Mouse (Mus musculus) liver, adult 2 months (tissue): Measurements from ENCODE around the gene Bpifb4. TPM values are rescaled to one million over a fixed set of nuclear protein-coding genes. Genes with fewer than 3 reads are reported as not detected.

Source experiments
- DNase-seq: peaks from one replicate; pipeline ENCODE4 v3.0.0-alpha.2; 2011; ENCODE audit warnings: low read depth, low spot score; ENCODE audit errors: extremely low read depth
- H3K27ac ChIP-seq: fragments of 200-500 bp; replicated peaks from 2 replicates; pipeline ENCODE4 v1.5.1; 2012; ENCODE audit warnings: low read depth, mild to moderate bottlenecking, control low read depth, inconsistent platforms, low read length; ENCODE audit not compliant: insufficient read depth
- H3K27me3 ChIP-seq: fragments of 200-500 bp; 2 replicates; pipeline ENCODE4 v1.6.1; 2012; ENCODE audit warnings: mild to moderate bottlenecking, moderate library complexity, low read length, inconsistent platforms; ENCODE audit not compliant: control insufficient read depth, insufficient read depth
- H3K36me3 ChIP-seq: fragments of 200-500 bp; 2 replicates; pipeline ENCODE4 v1.6.1; 2012; ENCODE audit warnings: low read length, inconsistent platforms; ENCODE audit not compliant: control insufficient read depth, insufficient read depth
- H3K4me1 ChIP-seq: fragments of 200-500 bp; 2 replicates; pipeline ENCODE4 v1.6.1; 2011; ENCODE audit warnings: low read length; ENCODE audit not compliant: control insufficient read depth, insufficient read depth
- H3K4me3 ChIP-seq: fragments of 200-500 bp; 2 replicates; pipeline ENCODE4 v1.5.1; 2011; ENCODE audit warnings: low read depth, mild to moderate bottlenecking, control low read depth, low read length, moderate library complexity; ENCODE audit not compliant: insufficient read depth
- H3K79me2 ChIP-seq: fragments of 200-500 bp; 2 replicates; pipeline ENCODE4 v1.6.1; 2012; ENCODE audit warnings: inconsistent platforms, mild to moderate bottlenecking, low read length, moderate library complexity; ENCODE audit not compliant: control insufficient read depth, insufficient read depth
- H3K9ac ChIP-seq: fragments of 200-500 bp; 2 replicates; pipeline ENCODE4 v1.6.1; 2012; ENCODE audit warnings: low read depth, mild to moderate bottlenecking, control low read depth, inconsistent platforms, low read length
- CTCF ChIP-seq: fragments of 200-500 bp; IDR thresholded peaks from 2 replicates; pipeline ENCODE4 v1.5.1; 2011; ENCODE audit warnings: low read depth, low read length, control low read depth
- POLR2A ChIP-seq: fragments of 200-500 bp; IDR thresholded peaks from 2 replicates; pipeline ENCODE4 v1.6.1; 2011; ENCODE audit warnings: low read length, control low read depth; ENCODE audit not compliant: insufficient read depth; ENCODE audit errors: extremely low read depth
- WGBS: fragments of 180-500 bp; shearing (Covaris S2); methylation state at CpG from one replicate; pipeline ENCODE4 v1.1.7; 2018; 5-methylcytosine and 5-hydroxymethylcytosine counted together
- polyA plus RNA-seq: library from polyadenylated mRNA; depleted of rRNA; stranded (reverse); fragments of >200 nt; gene quantifications from 2 replicates; pipeline ENCODE4 v1.2.3, GENCODE M21; 2012; rRNA removed
- total RNA-seq: library from RNA; depleted of rRNA; stranded (reverse); fragments of >200 nt; gene quantifications from 2 replicates; pipeline ENCODE4 v1.2.3, GENCODE M21; 2014; rRNA removed

The Bpifb4 gene
- total and polyA plus RNA-seq, 2 experiments: not detected

GRCm38 (mm10) chr2:154005094-154005493, 67.1 kb downstream of the Bpifb4 start:
- TF ChIP-seq POLR2A (no peak), CTCF (no peak)
- no peak overlapping the region for H3K9ac ChIP-seq
- no peaks in the 10 kb centered on the region for H3K4me1 ChIP-seq
- peak; percentile 12 for DNase-seq
- WGBS: 88% methylated on average over 1 of the region's 1 CpGs
- no peaks in the 10 kb centered on the region for H3K36me3 ChIP-seq
- no peak overlapping the region for H3K27ac ChIP-seq
- no peak overlapping the region for H3K4me3 ChIP-seq
- H3K27me3 ChIP-seq: no peaks in the 10 kb centered on the region
- H3K79me2 ChIP-seq: no peaks in the 10 kb centered on the region

- no peak overlapping the region for H3K4me3 ChIP-seq
- TF ChIP-seq POLR2A (no peak), CTCF (no peak)
- H3K27ac ChIP-seq: no peak overlapping the region
- H3K79me2 ChIP-seq: no peaks in the 10 kb centered on the region
- no peak overlapping the region for H3K9ac ChIP-seq
- no peaks in the 10 kb centered on the region for H3K36me3 ChIP-seq
- no peaks in the 10 kb centered on the region for H3K4me1 ChIP-seq
- H3K27me3 ChIP-seq: no peaks in the 10 kb centered on the region
- 96% methylated on average over 4 of the region's 4 CpGs for WGBS
- DNase-seq: no peak
These were observed 67.7 kb downstream of the Bpifb4 start for GRCm38 (mm10) chr2:154005734-154006133.

GRCm38 (mm10) chr2:154006331-154006730, 68.3 kb downstream of the Bpifb4 start:
- H3K27ac ChIP-seq: no peak overlapping the region
- no peaks in the 10 kb centered on the region for H3K79me2 ChIP-seq
- H3K4me1 ChIP-seq: no peaks in the 10 kb centered on the region
- H3K9ac ChIP-seq: no peak overlapping the region
- H3K4me3 ChIP-seq: no peak overlapping the region
- 82% methylated on average over 2 of the region's 2 CpGs for WGBS
- H3K27me3 ChIP-seq: no peaks in the 10 kb centered on the region
- H3K36me3 ChIP-seq: no peaks in the 10 kb centered on the region
- no peak for TF ChIP-seq CTCF
- TF ChIP-seq POLR2A: no peak
- no peak for DNase-seq

- Histone ChIP-seq H3K27me3 (no peaks in the 10 kb centered on the region), H3K9ac (no peak overlapping the region), H3K4me3 (no peak overlapping the region), H3K36me3 (no peaks in the 10 kb centered on the region), H3K79me2 (no peaks in the 10 kb centered on the region), H3K27ac (no peak overlapping the region), H3K4me1 (no peaks in the 10 kb centered on the region)
- DNase-seq: no peak
- TF ChIP-seq POLR2A (no peak), CTCF (no peak)
- WGBS: 59% methylated on average over 1 of the region's 1 CpGs
These were observed 69.4 kb downstream of the Bpifb4 start for GRCm38 (mm10) chr2:154007381-154007780.

GRCm38 (mm10) chr2:154007965-154008364, 70.0 kb downstream of the Bpifb4 start, which contains the start of gene Bpifa2:
TSS of gene Bpifa2 (plus strand) at chr2:154008265.
- no peak within 1 kb of the TSS for H3K27ac ChIP-seq
- H3K79me2 ChIP-seq: no peaks in the 10 kb centered on the region
- no peaks in the 10 kb centered on the region for H3K27me3 ChIP-seq
- 80% methylated on average over 3 of the region's 3 CpGs for WGBS
- H3K4me3 ChIP-seq: no peak within 1 kb of the TSS
- no peaks in the 10 kb centered on the region for H3K36me3 ChIP-seq
- TF ChIP-seq POLR2A: no peak
- no peak for TF ChIP-seq CTCF
- H3K4me1 ChIP-seq: no peaks in the 10 kb centered on the region
- no peak for DNase-seq
- no peak within 1 kb of the TSS for H3K9ac ChIP-seq

Other genes starting within 250 kb of the Bpifb4 start
- gene Dnmt3c, start 241.6 kb upstream of the Bpifb4 start, total RNA-seq: not detected in 2 replicates
- not detected in 2 replicates for gene Dnmt3c, start 241.6 kb upstream of the Bpifb4 start, polyA plus RNA-seq
- gene Mapre1, start 196.9 kb upstream of the Bpifb4 start, total RNA-seq: 6.6 and 7.9 TPM in 2 replicates
- gene Mapre1, start 196.9 kb upstream of the Bpifb4 start, polyA plus RNA-seq: 2.7 and 3.0 TPM in 2 replicates
- gene Efcab8, start 158.3 kb upstream of the Bpifb4 start, total RNA-seq: not detected in 2 replicates
- 0.02 TPM in 1 of 2 replicates, not detected in the other for gene Efcab8, start 158.3 kb upstream of the Bpifb4 start, polyA plus RNA-seq
- gene Sun5, start 67.1 kb upstream of the Bpifb4 start, total RNA-seq: not detected in 2 replicates
- gene Sun5, start 67.1 kb upstream of the Bpifb4 start, polyA plus RNA-seq: not detected in 2 replicates
- gene Bpifb2, start 63.2 kb upstream of the Bpifb4 start, total RNA-seq: not detected in 2 replicates
- gene Bpifb2, start 63.2 kb upstream of the Bpifb4 start, polyA plus RNA-seq: not detected in 2 replicates
- gene Bpifb6, start 37.8 kb upstream of the Bpifb4 start, total RNA-seq: not detected in 2 replicates
- not detected in 2 replicates for gene Bpifb6, start 37.8 kb upstream of the Bpifb4 start, polyA plus RNA-seq
- not detected in 2 replicates for gene Bpifb3, start 20.0 kb upstream of the Bpifb4 start, total RNA-seq
- gene Bpifb3, start 20.0 kb upstream of the Bpifb4 start, polyA plus RNA-seq: not detected in 2 replicates
- not detected in 2 replicates for gene Bpifa6, start 36.7 kb downstream of the Bpifb4 start, total RNA-seq
- gene Bpifa6, start 36.7 kb downstream of the Bpifb4 start, polyA plus RNA-seq: not detected in 2 replicates
- gene Bpifa2, start 70.1 kb downstream of the Bpifb4 start, total RNA-seq: not detected in 2 replicates
- not detected in 2 replicates for gene Bpifa2, start 70.1 kb downstream of the Bpifb4 start, polyA plus RNA-seq
- not detected in 2 replicates for gene Bpifa3, start 192.1 kb downstream of the Bpifb4 start, total RNA-seq
- gene Bpifa3, start 192.1 kb downstream of the Bpifb4 start, polyA plus RNA-seq: not detected in 2 replicates
- gene Bpifa1, start 204.7 kb downstream of the Bpifb4 start, total RNA-seq: not detected in 2 replicates
- not detected in 2 replicates for gene Bpifa1, start 204.7 kb downstream of the Bpifb4 start, polyA plus RNA-seq
- not detected in 2 replicates for gene Bpifa5, start 224.4 kb downstream of the Bpifb4 start, total RNA-seq
- gene Bpifa5, start 224.4 kb downstream of the Bpifb4 start, polyA plus RNA-seq: not detected in 2 replicates